Mouse (Mus musculus) forelimb bud, embryonic 11.5 days (tissue): Measurements from ENCODE around the gene Spata32.

Source experiments
- DNase-seq: peaks from one replicate; pipeline ENCODE4 v3.0.0-alpha.2; 2012; ENCODE audit warnings: low read depth, low spot score

The Spata32 gene

GRCm38 (mm10) chr11:103217790-103218516 lies at the start of gene Spata32:
Gene Spata32, minus strand, starts transcription at chr11:103218432.
- peak; percentile 45 for DNase-seq

DNA sequence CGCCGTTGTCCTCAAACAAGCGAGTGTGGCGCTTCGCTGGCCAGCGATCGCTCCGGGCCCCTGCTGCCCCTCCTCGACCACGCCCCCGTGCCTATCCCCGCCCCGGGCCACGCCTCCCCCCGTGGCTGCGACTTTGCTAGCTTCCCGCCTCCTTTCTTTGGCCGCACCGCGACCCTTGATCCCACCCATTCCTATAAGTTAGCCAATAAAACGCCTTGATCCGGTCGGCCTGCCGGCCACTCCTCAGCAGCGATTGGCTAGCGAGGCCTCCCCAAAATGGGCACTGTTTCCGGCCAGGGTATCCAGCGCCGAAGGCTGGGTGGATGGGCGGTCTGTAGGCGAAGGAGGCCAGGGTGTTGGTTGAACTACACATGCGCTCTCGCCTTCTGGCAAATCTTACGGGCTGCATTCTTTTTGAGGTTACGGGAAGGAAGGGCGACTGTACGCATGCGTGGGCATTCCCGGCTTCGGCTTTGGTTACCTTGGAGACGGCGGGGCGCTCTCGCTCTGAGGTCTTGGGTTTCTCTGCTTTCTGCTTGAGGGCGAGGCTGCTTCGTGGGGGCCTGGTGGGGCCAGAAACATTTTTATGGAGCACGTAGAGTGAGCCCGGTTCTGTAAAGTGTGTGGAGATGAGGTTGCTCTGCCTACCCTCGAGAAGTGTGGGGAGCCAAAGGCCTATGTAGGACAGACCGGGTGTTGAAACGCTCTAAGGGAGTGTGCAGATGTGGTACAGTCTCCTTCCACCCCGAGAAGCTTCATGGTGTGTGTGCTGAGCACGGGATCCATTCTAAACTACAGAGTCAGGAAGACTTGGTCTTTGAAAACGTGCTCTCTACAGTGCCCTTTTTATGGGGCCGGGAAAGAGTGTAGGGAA lies 49.4 kb upstream of the Spata32 start, which contains the start of gene Map3k14:
Gene Map3k14, minus strand, starts transcription at position 127 of the 874 bp plus-strand sequence.
- peak; percentile 100 for DNase-seq

- DNase-seq, result peak; percentile 8
Measured at GRCm38 (mm10) chr11:103266729-103267345, 48.6 kb upstream of the Spata32 start.

- peak; percentile 14 for DNase-seq
Measured at GRCm38 (mm10) chr11:103265856-103266255, 47.6 kb upstream of the Spata32 start.

- DNase-seq, result no peak
Measured at GRCm38 (mm10) chr11:103265211-103265610, 47.0 kb upstream of the Spata32 start.

DNA sequence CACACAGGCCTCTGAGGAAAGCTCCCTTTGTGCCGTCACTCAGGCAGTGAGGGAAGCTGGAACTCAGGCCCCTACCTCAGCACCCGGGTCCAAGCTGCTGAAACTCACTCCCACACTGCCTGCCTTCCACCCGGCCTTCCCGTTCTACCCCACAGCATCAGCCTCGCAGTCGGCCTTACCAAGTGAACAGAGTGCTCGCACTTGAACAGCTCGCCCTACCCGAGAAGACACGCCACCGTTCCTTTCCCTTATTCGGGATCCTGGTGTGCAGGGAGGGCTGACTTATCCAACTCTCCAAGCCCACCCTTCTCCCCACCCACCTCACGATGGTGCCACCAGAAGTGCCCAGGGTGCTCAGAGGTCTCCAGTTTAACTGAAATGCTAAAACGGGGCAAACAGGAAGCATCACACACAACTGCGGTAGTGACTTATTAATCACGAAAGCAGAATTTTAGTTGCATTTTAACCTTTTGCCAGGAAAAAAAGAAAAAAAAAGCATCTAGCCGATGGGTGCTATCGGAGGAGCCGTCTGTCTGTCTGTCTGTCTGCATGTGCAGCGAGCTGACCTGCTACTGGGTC lies 46.3 kb upstream of the Spata32 start:
- no peak for DNase-seq

GRCm38 (mm10) chr11:103263551-103263950 lies 45.3 kb upstream of the Spata32 start:
- no peak for DNase-seq

GRCm38 (mm10) chr11:103262412-103263267 lies 44.4 kb upstream of the Spata32 start:
- DNase-seq, result no peak

- DNase-seq, result no peak
Measured at GRCm38 (mm10) chr11:103261671-103262411, 43.6 kb upstream of the Spata32 start.

DNA sequence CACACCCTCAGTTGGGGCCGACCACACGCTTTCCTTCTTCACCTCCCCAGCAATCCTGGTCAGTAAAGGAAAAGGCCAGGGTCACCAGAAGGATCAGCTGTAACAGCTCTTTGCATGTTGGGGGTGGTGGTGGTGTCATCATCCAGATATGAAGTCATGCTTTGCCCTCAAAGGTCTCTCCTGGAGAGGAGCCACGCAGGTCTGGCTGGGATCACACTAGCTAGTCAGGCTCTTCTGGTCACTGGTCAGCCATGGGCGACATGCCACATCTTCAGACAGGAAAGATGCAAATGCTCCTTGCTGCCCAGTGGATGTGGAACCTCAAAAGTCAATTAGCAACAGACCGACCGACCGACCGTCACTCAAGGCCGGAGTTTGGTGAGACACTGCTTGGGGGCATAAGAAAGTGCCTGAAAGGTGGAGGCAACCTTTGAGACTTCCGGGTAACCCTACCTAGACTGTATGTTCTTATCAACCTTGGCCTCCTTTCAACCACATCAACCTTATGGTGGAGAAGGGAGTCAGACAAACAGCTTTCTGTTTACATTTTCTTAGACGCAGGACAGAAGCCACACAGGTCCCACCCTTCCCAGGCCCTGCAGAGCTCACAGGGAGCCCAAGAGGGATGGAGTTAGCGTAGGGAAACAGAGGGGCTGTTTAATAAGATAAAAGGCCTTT lies 42.4 kb upstream of the Spata32 start:
- DNase-seq, result no peak

- DNase-seq, result no peak
Measured at GRCm38 (mm10) chr11:103260034-103260433, 41.8 kb upstream of the Spata32 start.

- DNase-seq, result no peak
Measured at GRCm38 (mm10) chr11:103257938-103258481, 39.8 kb upstream of the Spata32 start.

- no peak for DNase-seq
Measured at GRCm38 (mm10) chr11:103253605-103254004, 35.4 kb upstream of the Spata32 start.

- DNase-seq, result no peak
Measured at GRCm38 (mm10) chr11:103252380-103252779, 34.1 kb upstream of the Spata32 start.

DNA sequence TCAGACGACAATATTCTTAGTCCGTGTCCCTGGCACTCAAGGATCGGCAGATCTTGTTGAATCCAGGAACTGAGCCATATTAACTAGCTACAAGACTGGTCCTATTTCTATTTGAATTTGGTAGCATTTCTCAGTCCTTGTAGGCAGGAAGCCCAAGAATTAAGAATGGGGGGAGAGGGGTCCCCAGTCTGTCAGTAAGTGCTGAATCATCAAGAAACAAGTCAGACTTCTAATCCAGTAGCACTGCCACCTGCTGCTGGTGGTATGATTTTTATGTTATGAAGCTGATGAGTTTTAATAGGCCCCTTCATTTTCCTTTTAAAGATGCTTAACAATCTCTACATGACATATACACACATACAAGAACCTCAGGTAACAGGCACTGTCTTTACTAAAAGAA lies 32.1 kb upstream of the Spata32 start:
- DNase-seq, result no peak

DNA sequence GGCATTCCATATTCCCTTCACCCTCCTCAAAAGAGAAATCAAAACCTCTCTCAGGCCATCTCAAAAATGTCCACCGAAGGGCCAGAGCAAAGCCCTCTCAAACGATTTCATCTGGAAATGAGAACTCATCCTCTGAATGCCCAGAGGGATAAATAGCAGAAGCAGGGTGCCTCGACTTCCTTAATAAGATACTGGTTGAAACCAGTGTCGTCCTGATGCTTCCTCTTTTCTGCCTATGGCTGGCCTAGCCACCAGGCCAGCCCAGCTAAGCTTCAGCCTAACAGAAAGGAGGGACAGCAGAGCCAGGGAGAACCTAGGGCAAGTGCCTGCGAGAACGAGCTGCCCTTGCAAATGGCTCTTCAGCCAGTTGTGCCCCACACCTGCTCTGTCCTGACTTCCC lies 31.3 kb upstream of the Spata32 start:
- no peak for DNase-seq

- no peak for DNase-seq
Measured at GRCm38 (mm10) chr11:103248837-103249236, 30.6 kb upstream of the Spata32 start.

GRCm38 (mm10) chr11:103247504-103248177 lies 29.4 kb upstream of the Spata32 start:
- DNase-seq, result no peak
